Mouse (Mus musculus): ENCODE measurements around the gene Dab2ip. TPM values are rescaled to one million over a fixed set of nuclear protein-coding genes. Genes with fewer than 3 reads are reported as not detected.

Dab2ip gene
- polyA plus RNA-seq, 1 experiment from 2014 or later, result 57.8 TPM

GRCm38 (mm10) chr2:35565051-35565836 is 7.2 kb downstream of the Dab2ip start:
- Histone ChIP-seq H3K4me1 (peaks cover 3% of the 10 kb centered on the region; the same call in 1 of the 2 replicates), H3K27ac (no peak overlapping the region), H3K9me3 (no peaks in the 10 kb centered on the region), H3K27me3 (no peaks in the 10 kb centered on the region), H3K9ac (no peak overlapping the region), H3K36me3 (no peaks in the 10 kb centered on the region), H3K4me3 (no peak overlapping the region), H3K4me2 (no peak overlapping the region)
- no peak for ATAC-seq (ENCODE audit: insufficient number of reproducible peaks, low FRiP score, low TSS enrichment, low read depth)
- 81% methylated on average over 6 of the region's 6 CpGs for WGBS

GRCm38 (mm10) chr2:35566957-35567693 is 9.1 kb downstream of the Dab2ip start:
- ATAC-seq (ENCODE audit: insufficient number of reproducible peaks, low FRiP score, low TSS enrichment, low read depth), result no peak
- no peak overlapping the region for H3K9ac ChIP-seq
- H3K9me3 ChIP-seq, result no peaks in the 10 kb centered on the region
- no peak overlapping the region for H3K4me3 ChIP-seq
- no peak overlapping the region for H3K27ac ChIP-seq
- no peaks in the 10 kb centered on the region for H3K27me3 ChIP-seq
- no peaks in the 10 kb centered on the region for H3K4me1 ChIP-seq
- no peaks in the 10 kb centered on the region for H3K36me3 ChIP-seq
- no peak overlapping the region for H3K4me2 ChIP-seq
- 80% methylated on average over 11 of the region's 11 CpGs for WGBS

- Histone ChIP-seq H3K36me3 (no peaks in the 10 kb centered on the region), H3K4me3 (no peak overlapping the region), H3K4me1 (no peaks in the 10 kb centered on the region), H3K27ac (no peak overlapping the region), H3K9me3 (no peaks in the 10 kb centered on the region), H3K27me3 (no peaks in the 10 kb centered on the region), H3K9ac (no peak overlapping the region), H3K4me2 (no peak overlapping the region)
- WGBS, result 90% methylated on average over 4 of the region's 4 CpGs
- ATAC-seq (ENCODE audit: insufficient number of reproducible peaks, low FRiP score, low TSS enrichment, low read depth), result no peak
Measured at GRCm38 (mm10) chr2:35567694-35568149, 9.7 kb downstream of the Dab2ip start.

GRCm38 (mm10) chr2:35570743-35571142 is 12.7 kb downstream of the Dab2ip start:
- Histone ChIP-seq H3K36me3 (no peaks in the 10 kb centered on the region), H3K4me2 (no peak overlapping the region), H3K27ac (no peak overlapping the region), H3K4me3 (no peak overlapping the region), H3K9me3 (no peaks in the 10 kb centered on the region), H3K4me1 (no peaks in the 10 kb centered on the region), H3K9ac (no peak overlapping the region), H3K27me3 (no peaks in the 10 kb centered on the region)
- WGBS, result 71% methylated on average over 4 of the region's 4 CpGs
- ATAC-seq (ENCODE audit: insufficient number of reproducible peaks, low FRiP score, low TSS enrichment, low read depth), result no peak

GRCm38 (mm10) chr2:35574643-35575042 is 16.6 kb downstream of the Dab2ip start:
- no peak overlapping the region for H3K9ac ChIP-seq
- H3K9me3 ChIP-seq, result no peaks in the 10 kb centered on the region
- 52% methylated on average over 1 of the region's 1 CpGs for WGBS
- no peak overlapping the region for H3K4me3 ChIP-seq
- H3K27ac ChIP-seq, result no peak overlapping the region
- no peaks in the 10 kb centered on the region for H3K27me3 ChIP-seq
- H3K36me3 ChIP-seq, result no peaks in the 10 kb centered on the region
- H3K4me2 ChIP-seq, result no peak overlapping the region
- no peaks in the 10 kb centered on the region for H3K4me1 ChIP-seq
- ATAC-seq (ENCODE audit: insufficient number of reproducible peaks, low FRiP score, low TSS enrichment, low read depth), result no peak

GRCm38 (mm10) chr2:35576675-35577074 is 18.6 kb downstream of the Dab2ip start:
- no peaks in the 10 kb centered on the region for H3K36me3 ChIP-seq
- no peak overlapping the region for H3K4me2 ChIP-seq
- H3K27me3 ChIP-seq, result no peaks in the 10 kb centered on the region
- no peak for ATAC-seq (ENCODE audit: insufficient number of reproducible peaks, low FRiP score, low TSS enrichment, low read depth)
- no peak overlapping the region for H3K4me3 ChIP-seq
- no peak overlapping the region for H3K9ac ChIP-seq
- peaks cover 12% of the 10 kb centered on the region; the same call in 1 of the 2 replicates for H3K4me1 ChIP-seq
- 90% methylated on average over 3 of the region's 3 CpGs for WGBS
- no peak overlapping the region for H3K27ac ChIP-seq
- no peaks in the 10 kb centered on the region for H3K9me3 ChIP-seq

GRCm38 (mm10) chr2:35580111-35580510 is 22.0 kb downstream of the Dab2ip start:
- H3K9ac ChIP-seq, result no peak overlapping the region
- ATAC-seq (ENCODE audit: insufficient number of reproducible peaks, low FRiP score, low TSS enrichment, low read depth), result no peak
- peaks cover 34% of the 10 kb centered on the region for H3K4me1 ChIP-seq
- 0 out of 2 replicates have a peak, but pooled peaks cover 2% of the 10 kb centered on the region for H3K27me3 ChIP-seq
- WGBS, result 63% methylated on average over 4 of the region's 4 CpGs
- H3K4me3 ChIP-seq, result no peak overlapping the region
- H3K4me2 ChIP-seq, result no peak overlapping the region
- H3K36me3 ChIP-seq, result no peaks in the 10 kb centered on the region
- no peaks in the 10 kb centered on the region for H3K9me3 ChIP-seq
- no peak overlapping the region for H3K27ac ChIP-seq

GRCm38 (mm10) chr2:35581501-35582340 is 23.7 kb downstream of the Dab2ip start:
- H3K27ac ChIP-seq, result peak overlapping the region; percentile 86
- H3K4me1 ChIP-seq, result peaks cover 34% of the 10 kb centered on the region

GRCm38 (mm10) chr2:35582341-35582941 is 24.4 kb downstream of the Dab2ip start:
- no peaks in the 10 kb centered on the region for H3K36me3 ChIP-seq
- H3K27me3 ChIP-seq, result 0 out of 2 replicates have a peak, but pooled peaks cover 2% of the 10 kb centered on the region
- under 1% methylated on average over 44 of the region's 46 CpGs for WGBS
- peak overlapping the region; percentile 56 for H3K4me3 ChIP-seq
- peak overlapping the region; percentile 97 for H3K4me2 ChIP-seq
- H3K4me1 ChIP-seq, result peaks cover 34% of the 10 kb centered on the region
- no peaks in the 10 kb centered on the region for H3K9me3 ChIP-seq
- peak overlapping the region; percentile 86 for H3K27ac ChIP-seq
- H3K9ac ChIP-seq, result peak overlapping the region; percentile 65
- peak; percentile 40; the same call in 1 of the 2 replicates for ATAC-seq (ENCODE audit: insufficient number of reproducible peaks, low FRiP score, low TSS enrichment, low read depth)

More at GRCm38 (mm10) chr2:35581501-35582340, 23.7 kb downstream of the Dab2ip start:
- Histone ChIP-seq H3K36me3 (no peaks in the 10 kb centered on the region), H3K9ac (peak overlapping the region; percentile 65), H3K27me3 (0 out of 2 replicates have a peak, but pooled peaks cover 2% of the 10 kb centered on the region), H3K9me3 (no peaks in the 10 kb centered on the region), H3K4me3 (peak overlapping the region; percentile 56), H3K4me2 (peak overlapping the region; percentile 97)
- under 1% methylated on average over 73 of the region's 76 CpGs for WGBS
- ATAC-seq (ENCODE audit: insufficient number of reproducible peaks, low FRiP score, low TSS enrichment, low read depth), result peak; percentile 66; the same call in 1 of the 2 replicates

GRCm38 (mm10) chr2:35583406-35583805 is 25.3 kb downstream of the Dab2ip start:
- Histone ChIP-seq H3K36me3 (no peaks in the 10 kb centered on the region), H3K4me3 (peak overlapping the region; percentile 56; the same call in 1 of the 2 replicates), H3K4me2 (peak overlapping the region; percentile 97), H3K9ac (no peak overlapping the region), H3K27ac (no peak overlapping the region), H3K9me3 (no peaks in the 10 kb centered on the region), H3K4me1 (peaks cover 36% of the 10 kb centered on the region), H3K27me3 (0 out of 2 replicates have a peak, but pooled peaks cover 2% of the 10 kb centered on the region)
- no peak for ATAC-seq (ENCODE audit: insufficient number of reproducible peaks, low FRiP score, low TSS enrichment, low read depth)
- 60% methylated on average over 5 of the region's 5 CpGs for WGBS

GRCm38 (mm10) chr2:35584011-35584410 is 25.9 kb downstream of the Dab2ip start:
- Histone ChIP-seq H3K4me1 (peaks cover 42% of the 10 kb centered on the region), H3K9me3 (no peaks in the 10 kb centered on the region), H3K36me3 (no peaks in the 10 kb centered on the region), H3K27me3 (0 out of 2 replicates have a peak, but pooled peaks cover 2% of the 10 kb centered on the region), H3K4me3 (no peak overlapping the region), H3K9ac (no peak overlapping the region), H3K4me2 (no peak overlapping the region), H3K27ac (no peak overlapping the region)
- WGBS, result 78% methylated on average over 3 of the region's 3 CpGs
- ATAC-seq (ENCODE audit: insufficient number of reproducible peaks, low FRiP score, low TSS enrichment, low read depth), result no peak
